Mouse (Mus musculus): ENCODE results near the gene Copz1. TPM values are rescaled to one million over a fixed set of nuclear protein-coding genes. Genes with fewer than 3 reads are reported as not detected.

The Copz1 gene
- polyA plus RNA-seq, 2 experiments: 118 to 205 TPM

GRCm38 (mm10) chr15:103256210-103256986, 16.1 kb upstream of the Copz1 start:
- peak overlapping the region; percentile 97 for H3K9ac ChIP-seq (replicated peaks)
- 56% methylated on average over 6 of the region's 6 CpGs for WGBS (ENCODE audit: insufficient replicate concordance)
- peaks cover 45 to 58% of the 10 kb centered on the region in 2 experiments for H3K4me1 ChIP-seq (replicated peaks; ENCODE audit: control insufficient read depth in 2 of 2, insufficient read depth in 2 of 2, low read length in 1 of 2)

DNA sequence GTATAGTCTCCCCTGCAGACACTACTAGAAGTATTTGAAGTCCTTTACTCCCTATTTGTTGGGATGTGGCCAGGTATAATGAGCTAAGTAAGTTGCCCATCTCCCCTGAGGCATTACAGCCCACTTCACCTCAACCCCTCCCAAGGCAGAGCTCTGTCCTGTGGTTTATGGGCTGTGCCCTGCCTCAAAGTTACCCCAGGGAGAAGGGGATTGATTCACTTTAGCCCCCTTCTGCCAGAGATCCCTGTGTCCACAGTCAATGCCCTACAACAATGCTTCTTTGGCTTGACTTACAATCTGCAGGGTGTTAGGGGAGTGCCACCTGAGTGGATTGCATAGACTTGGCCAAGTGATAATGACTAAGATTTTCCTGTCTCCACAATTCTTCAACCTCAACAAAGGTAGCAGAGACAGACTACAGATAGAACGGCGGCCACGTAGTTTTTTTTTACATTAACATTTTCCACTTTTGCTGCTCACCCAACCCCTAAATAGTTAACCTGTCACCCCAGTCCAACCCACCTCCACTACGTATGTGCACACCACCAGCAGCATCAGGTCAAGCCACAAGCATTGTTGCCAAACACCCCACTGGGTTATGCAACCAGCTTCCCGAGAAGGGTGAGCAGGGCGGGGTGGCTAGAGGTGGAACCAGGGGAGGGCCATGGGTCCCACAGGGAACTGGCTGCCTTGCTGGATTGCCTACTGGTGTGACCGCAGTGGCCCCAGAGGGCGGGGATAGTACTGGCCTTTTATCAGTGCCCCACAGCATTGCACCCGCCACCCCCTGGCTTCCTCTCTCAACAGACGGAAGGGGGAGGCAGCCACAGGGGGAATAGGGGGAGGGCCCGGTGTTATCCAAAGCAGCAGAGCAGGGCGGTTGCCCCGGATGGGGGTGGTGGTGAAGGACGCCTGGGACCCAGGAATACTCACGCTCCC, 14.5 kb upstream of the Copz1 start, which contains the start of gene Nfe2:
TSS of gene Nfe2 (minus strand) at position 614 of the 939 bp plus-strand sequence.
- H3K4me3 ChIP-seq (ENCODE audit: insufficient read depth in 1 of 2, low read depth in 2 of 2, low read length in 2 of 2): peak within 1 kb of the TSS; percentile 79 to 94
- TF ChIP-seq EP300 (IDR thresholded peaks at IDR 0.05; ENCODE audit: low read depth) (no peak), CTCF (IDR thresholded peaks at IDR 0.05; ENCODE audit: low read depth) (peak; percentile 56)
- H3K27ac ChIP-seq: peak within 1 kb of the TSS; percentile 95
- DNase-seq (ENCODE audit: low read depth in 3 of 3, low spot score in 3 of 3): peak; percentile 98
- H3K4me1 ChIP-seq (replicated peaks; ENCODE audit: control insufficient read depth in 2 of 2, insufficient read depth in 2 of 2, low read length in 1 of 2): peaks cover 42 to 50% of the 10 kb centered on the region in 2 experiments
- no peaks in the 10 kb centered on the region for H3K9me3 ChIP-seq (ENCODE audit: control insufficient read depth, low read length)
- H3K9ac ChIP-seq (replicated peaks): peak within 1 kb of the TSS; percentile 97
- peaks cover 6% of the 10 kb centered on the region for H3K36me3 ChIP-seq (replicated peaks; ENCODE audit: control insufficient read depth, insufficient read depth, low read depth)
- ATAC-seq (ENCODE audit: insufficient read depth): peak; percentile 95
- peak within 1 kb of the TSS; percentile 81 for H3K4me2 ChIP-seq (ENCODE audit: low read depth)
- no peaks in the 10 kb centered on the region for H3K27me3 ChIP-seq (ENCODE audit: control insufficient read depth, insufficient read depth, low read length)
- under 1% methylated on average over 15 of the region's 15 CpGs for WGBS (ENCODE audit: insufficient replicate concordance)

More at GRCm38 (mm10) chr15:103256210-103256986, 16.1 kb upstream of the Copz1 start:
- no peaks in the 10 kb centered on the region for H3K27me3 ChIP-seq (ENCODE audit: control insufficient read depth, insufficient read depth, low read length)
- H3K4me2 ChIP-seq (ENCODE audit: low read depth): peak overlapping the region; percentile 81
- TF ChIP-seq EP300 (IDR thresholded peaks at IDR 0.05; ENCODE audit: low read depth) (no peak), CTCF (IDR thresholded peaks at IDR 0.05; ENCODE audit: low read depth) (no peak)
- no peak for DNase-seq (ENCODE audit: low read depth in 3 of 3, low spot score in 3 of 3)
- H3K9me3 ChIP-seq (ENCODE audit: control insufficient read depth, low read length): no peaks in the 10 kb centered on the region
- H3K36me3 ChIP-seq (replicated peaks; ENCODE audit: control insufficient read depth, insufficient read depth, low read depth): peaks cover 20% of the 10 kb centered on the region
- no peak for ATAC-seq (ENCODE audit: insufficient read depth)
- peak overlapping the region; percentile 45 to 94 for H3K4me3 ChIP-seq (ENCODE audit: insufficient read depth in 1 of 2, low read depth in 2 of 2, low read length in 2 of 2)
- H3K27ac ChIP-seq: peak overlapping the region; percentile 95

- Histone ChIP-seq H3K9me3 (ENCODE audit: control insufficient read depth, low read length) (no peaks in the 10 kb centered on the region), H3K27ac (peak overlapping the region; percentile 95), H3K36me3 (replicated peaks; ENCODE audit: control insufficient read depth, insufficient read depth, low read depth) (no peaks in the 10 kb centered on the region; the same call in 1 of the 2 replicates), H3K27me3 (ENCODE audit: control insufficient read depth, insufficient read depth, low read length) (no peaks in the 10 kb centered on the region), H3K4me3 (ENCODE audit: insufficient read depth in 1 of 2, low read depth in 2 of 2, low read length in 2 of 2) (peak overlapping the region in 1 of 2 experiments; percentile 94; a peak in 2 of 4 replicates), H3K9ac (replicated peaks) (peak overlapping the region; percentile 75), H3K4me2 (ENCODE audit: low read depth) (peak overlapping the region; percentile 81), H3K4me1 (replicated peaks; ENCODE audit: control insufficient read depth in 2 of 2, insufficient read depth in 2 of 2, low read length in 1 of 2) (peaks cover 44 to 48% of the 10 kb centered on the region in 2 experiments)
- no peak for ATAC-seq (ENCODE audit: insufficient read depth)
- WGBS (ENCODE audit: insufficient replicate concordance): 34% methylated on average over 5 of the region's 5 CpGs
- TF ChIP-seq EP300 (IDR thresholded peaks at IDR 0.05; ENCODE audit: low read depth): no peak
- no peak for TF ChIP-seq CTCF (IDR thresholded peaks at IDR 0.05; ENCODE audit: low read depth)
- no peak for DNase-seq (ENCODE audit: low read depth in 3 of 3, low spot score in 3 of 3)
Observed at GRCm38 (mm10) chr15:103259162-103259561, 13.4 kb upstream of the Copz1 start.

DNA sequence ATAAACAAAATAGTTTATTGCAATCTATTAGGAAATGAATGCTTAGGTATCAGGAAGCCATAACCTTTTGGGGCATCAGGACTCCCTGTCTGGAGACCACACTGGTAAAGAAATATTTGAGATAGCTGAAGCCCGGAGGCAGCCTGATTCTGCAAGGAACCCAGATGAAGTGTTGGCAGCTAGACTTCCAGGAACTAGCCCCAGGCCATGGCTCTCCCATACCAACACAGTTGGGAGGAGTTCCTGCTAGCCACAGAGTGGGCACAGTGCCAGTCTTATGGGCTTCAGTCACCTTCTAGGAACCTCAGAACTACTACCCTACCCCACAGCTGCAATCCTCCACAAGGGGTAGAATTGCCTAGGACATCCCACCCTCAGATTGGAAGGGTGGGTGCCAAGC, 12.5 kb upstream of the Copz1 start:
- TF ChIP-seq CTCF (IDR thresholded peaks at IDR 0.05; ENCODE audit: low read depth) (no peak), EP300 (IDR thresholded peaks at IDR 0.05; ENCODE audit: low read depth) (no peak)
- Histone ChIP-seq H3K9ac (replicated peaks) (peak overlapping the region; percentile 45), H3K9me3 (ENCODE audit: control insufficient read depth, low read length) (no peaks in the 10 kb centered on the region), H3K4me3 (ENCODE audit: insufficient read depth in 1 of 2, low read depth in 2 of 2, low read length in 2 of 2) (no peak overlapping the region), H3K27ac (peak overlapping the region; percentile 95), H3K4me2 (ENCODE audit: low read depth) (peak overlapping the region; percentile 81; the same call in 1 of the 2 replicates), H3K4me1 (replicated peaks; ENCODE audit: control insufficient read depth in 2 of 2, insufficient read depth in 2 of 2, low read length in 1 of 2) (peaks cover 52 to 54% of the 10 kb centered on the region in 2 experiments), H3K27me3 (ENCODE audit: control insufficient read depth, insufficient read depth, low read length) (no peaks in the 10 kb centered on the region), H3K36me3 (replicated peaks; ENCODE audit: control insufficient read depth, insufficient read depth, low read depth) (no peaks in the 10 kb centered on the region)
- WGBS (ENCODE audit: insufficient replicate concordance): 5% methylated on average over 1 of the region's 1 CpGs
- DNase-seq (ENCODE audit: low read depth in 3 of 3, low spot score in 3 of 3) (no peak), ATAC-seq (ENCODE audit: insufficient read depth) (no peak)
